Mouse (Mus musculus) monocyte, adult 5-6 weeks (primary cell): ENCODE results near the gene Gm36210. TPM values are rescaled to one million over a fixed set of nuclear protein-coding genes. Genes with fewer than 3 reads are reported as not detected.
"Not testable (repeated sequence)": the region's sequence is repeated elsewhere in the genome, so short reads cannot be mapped to it uniquely, and the experiment has no call there.

ENCODE experiments used
- ATAC-seq: fragments of 153-309, 156-312 bp; replicated peaks from 2 replicates; pipeline ENCODE4 v1.8.0; 2017; ENCODE audit warnings: mild to moderate bottlenecking; ENCODE audit not compliant: low TSS enrichment, insufficient number of reproducible peaks, severe bottlenecking, poor library complexity, low FRiP score
- total RNA-seq: library from RNA; stranded (forward); fragments of 200-1000, 200-491, 200-594 nt; gene quantifications from 3 replicates; pipeline ENCODE4 v1.2.3, GENCODE M21; 2017

The Gm36210 gene
- total RNA-seq, 1 experiment from 2014 or later = not detected

GRCm38 (mm10) chr7:4899649-4900522 lies 6.4 kb downstream of the Gm36210 start:
- ATAC-seq = no peak

- no peak for ATAC-seq
These were observed 7.3 kb downstream of the Gm36210 start for GRCm38 (mm10) chr7:4898851-4899648.

- no peak for ATAC-seq
These were observed 11.1 kb downstream of the Gm36210 start for GRCm38 (mm10) chr7:4895186-4895585.

- no peak for ATAC-seq
These were observed 19.6 kb downstream of the Gm36210 start for GRCm38 (mm10) chr7:4886680-4887079.

- ATAC-seq = not testable (repeated sequence)
These were observed 27.3 kb downstream of the Gm36210 start for GRCm38 (mm10) chr7:4879036-4879435.

GRCm38 (mm10) chr7:4878186-4878585 lies 28.1 kb downstream of the Gm36210 start:
- no peak for ATAC-seq

- ATAC-seq = no peak
These were observed 29.1 kb downstream of the Gm36210 start for GRCm38 (mm10) chr7:4877226-4877625.

- peak; percentile 100 for ATAC-seq
These were observed 29.5 kb downstream of the Gm36210 start, which contains the start of gene Isoc2a for GRCm38 (mm10) chr7:4876753-4877221. TSS of gene Isoc2a (plus strand) at chr7:4877153.

GRCm38 (mm10) chr7:4870133-4870532 lies 36.2 kb downstream of the Gm36210 start, which contains the start of gene Isoc2b:
TSS of gene Isoc2b (minus strand) at chr7:4870258.
- no peak for ATAC-seq

GRCm38 (mm10) chr7:4866631-4867180 lies 39.6 kb downstream of the Gm36210 start:
- 0 out of 2 replicates have a peak, but pooled peaks have one; percentile 0 for ATAC-seq

- ATAC-seq = peak; percentile 97
These were observed 40.5 kb downstream of the Gm36210 start for GRCm38 (mm10) chr7:4865579-4866493.

GRCm38 (mm10) chr7:4865090-4865489 lies 41.2 kb downstream of the Gm36210 start:
- ATAC-seq = no peak

GRCm38 (mm10) chr7:4864130-4864845 lies 42.0 kb downstream of the Gm36210 start:
- no peak for ATAC-seq

- ATAC-seq = no peak
These were observed 42.7 kb downstream of the Gm36210 start for GRCm38 (mm10) chr7:4863541-4864080.

GRCm38 (mm10) chr7:4863041-4863440 lies 43.3 kb downstream of the Gm36210 start:
- no peak for ATAC-seq

- ATAC-seq = not testable (repeated sequence)
These were observed 45.4 kb downstream of the Gm36210 start for GRCm38 (mm10) chr7:4860926-4861325.

GRCm38 (mm10) chr7:4859418-4859978 lies 46.8 kb downstream of the Gm36210 start:
- no peak for ATAC-seq
